Mouse (Mus musculus) forebrain, embryonic 11.5 days (tissue): ENCODE measurements around the gene Ip6k3. TPM values are rescaled to one million over a fixed set of nuclear protein-coding genes. Genes with fewer than 3 reads are reported as not detected.

ENCODE experiments used
- ATAC-seq: fragments of 200-750 bp; cut with Nextera tagmentation; replicated peaks from 2 replicates; pipeline ENCODE4 v1.8.0; 2017; ENCODE audit warnings: moderate TSS enrichment; ENCODE audit not compliant: low FRiP score
- DNase-seq: peaks from one replicate; pipeline ENCODE4 v3.0.0-alpha.2; 2017; ENCODE audit warnings: low spot score
- H3K27ac ChIP-seq: fragments of 300-500 bp; sonication (generic); 2 replicates; pipeline ENCODE4 v1.5.1; 2014; ENCODE audit warnings: low read depth, low read length
- H3K27me3 ChIP-seq: fragments of 300-500 bp; sonication (generic); 2 replicates; pipeline ENCODE4 v1.6.1; 2014; ENCODE audit warnings: mild to moderate bottlenecking, low read length, mixed read lengths; ENCODE audit not compliant: control insufficient read depth, insufficient read depth
- H3K36me3 ChIP-seq: fragments of 300-500 bp; sonication (generic); 2 replicates; pipeline ENCODE4 v1.6.1; 2014; ENCODE audit warnings: mild to moderate bottlenecking, low read length, moderate library complexity, mixed read lengths; ENCODE audit not compliant: control insufficient read depth, insufficient read depth
- H3K4me1 ChIP-seq: fragments of 300-500 bp; sonication (generic); replicated peaks from 2 replicates; pipeline ENCODE4 v1.6.1; 2014; ENCODE audit warnings: low read length, mixed read lengths; ENCODE audit not compliant: control insufficient read depth, insufficient read depth
- H3K4me2 ChIP-seq: fragments of 300-500 bp; sonication (generic); 2 replicates; pipeline ENCODE4 v1.6.1; 2014; ENCODE audit warnings: low read depth, mild to moderate bottlenecking, low read length, moderate library complexity, mixed read lengths; ENCODE audit not compliant: severe bottlenecking
- H3K4me3 ChIP-seq: fragments of 300-500 bp; sonication (generic); 2 replicates; pipeline ENCODE4 v1.5.1; 2014; ENCODE audit warnings: low read depth, low read length
- H3K9ac ChIP-seq: fragments of 300-500 bp; sonication (generic); 2 replicates; pipeline ENCODE4 v1.6.1; 2014; ENCODE audit warnings: low read length
- H3K9me3 ChIP-seq: fragments of 300-500 bp; sonication (generic); 2 replicates; pipeline ENCODE4 v1.6.1; 2016; ENCODE audit warnings: low read length, mixed read lengths; ENCODE audit not compliant: control insufficient read depth
- WGBS: fragments of 180-500 bp; shearing (Covaris S2); extraction: QIAGEN DNeasy Blood & Tissue Kit; methylation state at CpG from one replicate; pipeline ENCODE4 v1.1.7; 2014; 5-methylcytosine and 5-hydroxymethylcytosine counted together
- polyA plus RNA-seq: library from polyadenylated mRNA; unstranded; fragments of >200 nt; fragmentation: Nextera tagmentation; extraction: Ambion mirVana; gene quantifications from 2 replicates; pipeline ENCODE4 v1.2.1, GENCODE M21; 2014

The Ip6k3 gene
- polyA plus RNA-seq, 1 experiment from 2014 or later, result 0.08 TPM

GRCm38 (mm10) chr17:27201981-27202380, 34.4 kb upstream of the Ip6k3 start:
- 95% methylated on average over 2 of the region's 2 CpGs for WGBS
- no peaks in the 10 kb centered on the region for H3K27me3 ChIP-seq
- H3K36me3 ChIP-seq, result peaks cover 7% of the 10 kb centered on the region; the same call in 1 of the 2 replicates
- no peak overlapping the region for H3K9ac ChIP-seq
- ATAC-seq (no peak), DNase-seq (no peak)
- H3K4me1 ChIP-seq, result peaks cover 5% of the 10 kb centered on the region; the same call in 1 of the 2 replicates
- no peak overlapping the region for H3K4me3 ChIP-seq
- no peak overlapping the region for H3K27ac ChIP-seq
- H3K9me3 ChIP-seq, result no peaks in the 10 kb centered on the region
- H3K4me2 ChIP-seq, result no peak overlapping the region

GRCm38 (mm10) chr17:27200801-27201200, 33.2 kb upstream of the Ip6k3 start:
- no peak overlapping the region for H3K27ac ChIP-seq
- H3K4me2 ChIP-seq, result no peak overlapping the region
- no peaks in the 10 kb centered on the region for H3K27me3 ChIP-seq
- DNase-seq (no peak), ATAC-seq (no peak)
- peaks cover 7% of the 10 kb centered on the region; the same call in 1 of the 2 replicates for H3K36me3 ChIP-seq
- peaks cover 5% of the 10 kb centered on the region; the same call in 1 of the 2 replicates for H3K4me1 ChIP-seq
- no peak overlapping the region for H3K4me3 ChIP-seq
- no peaks in the 10 kb centered on the region for H3K9me3 ChIP-seq
- H3K9ac ChIP-seq, result no peak overlapping the region
- 93% methylated on average over 11 of the region's 11 CpGs for WGBS

- Histone ChIP-seq H3K27me3 (no peaks in the 10 kb centered on the region), H3K36me3 (peaks cover 10% of the 10 kb centered on the region; the same call in 1 of the 2 replicates), H3K9ac (no peak overlapping the region), H3K4me3 (no peak overlapping the region), H3K4me2 (no peak overlapping the region), H3K9me3 (no peaks in the 10 kb centered on the region), H3K27ac (no peak overlapping the region), H3K4me1 (peaks cover 4% of the 10 kb centered on the region; the same call in 1 of the 2 replicates)
- DNase-seq (no peak), ATAC-seq (no peak)
- 86% methylated on average over 7 of the region's 7 CpGs for WGBS
These were observed 32.3 kb upstream of the Ip6k3 start for GRCm38 (mm10) chr17:27199864-27200263.

GRCm38 (mm10) chr17:27199205-27199604, 31.6 kb upstream of the Ip6k3 start:
- ATAC-seq, result no peak
- 97% methylated on average over 9 of the region's 9 CpGs for WGBS
- Histone ChIP-seq H3K9ac (no peak overlapping the region), H3K4me2 (no peak overlapping the region), H3K36me3 (peaks cover 10% of the 10 kb centered on the region; the same call in 1 of the 2 replicates), H3K27ac (no peak overlapping the region), H3K4me3 (no peak overlapping the region), H3K4me1 (peaks cover 2% of the 10 kb centered on the region; the same call in 1 of the 2 replicates), H3K27me3 (no peaks in the 10 kb centered on the region), H3K9me3 (no peaks in the 10 kb centered on the region)
- DNase-seq, result no peak

GRCm38 (mm10) chr17:27196206-27196605, 28.6 kb upstream of the Ip6k3 start:
- ATAC-seq, result no peak
- Histone ChIP-seq H3K27ac (no peak overlapping the region), H3K4me2 (no peak overlapping the region)

GRCm38 (mm10) chr17:27194258-27195185, 26.9 kb upstream of the Ip6k3 start:
- DNase-seq (no peak), ATAC-seq (no peak)
- Histone ChIP-seq H3K27ac (no peak overlapping the region), H3K27me3 (no peaks in the 10 kb centered on the region), H3K4me1 (peaks cover 2% of the 10 kb centered on the region; the same call in 1 of the 2 replicates), H3K9me3 (no peaks in the 10 kb centered on the region), H3K4me3 (no peak overlapping the region), H3K36me3 (peaks cover 16% of the 10 kb centered on the region; the same call in 1 of the 2 replicates), H3K9ac (no peak overlapping the region), H3K4me2 (no peak overlapping the region)
- 51% methylated on average over 20 of the region's 20 CpGs for WGBS

More at GRCm38 (mm10) chr17:27196206-27196605, 28.6 kb upstream of the Ip6k3 start:
- DNase-seq, result no peak
- 74% methylated on average over 9 of the region's 9 CpGs for WGBS
- Histone ChIP-seq H3K9me3 (no peaks in the 10 kb centered on the region), H3K4me1 (no peaks in the 10 kb centered on the region), H3K9ac (no peak overlapping the region), H3K4me3 (no peak overlapping the region), H3K36me3 (peaks cover 17% of the 10 kb centered on the region; the same call in 1 of the 2 replicates), H3K27me3 (no peaks in the 10 kb centered on the region)

GRCm38 (mm10) chr17:27191804-27192203, 24.2 kb upstream of the Ip6k3 start:
- peaks cover 10% of the 10 kb centered on the region; the same call in 1 of the 2 replicates for H3K36me3 ChIP-seq
- H3K9me3 ChIP-seq, result no peaks in the 10 kb centered on the region
- H3K9ac ChIP-seq, result no peak overlapping the region
- no peak overlapping the region for H3K4me2 ChIP-seq
- no peaks in the 10 kb centered on the region for H3K27me3 ChIP-seq
- H3K4me1 ChIP-seq, result peaks cover 3% of the 10 kb centered on the region
- 94% methylated on average over 5 of the region's 5 CpGs for WGBS
- no peak overlapping the region for H3K4me3 ChIP-seq
- DNase-seq, result no peak
- no peak overlapping the region for H3K27ac ChIP-seq
- ATAC-seq, result no peak

- H3K27me3 ChIP-seq, result no peaks in the 10 kb centered on the region
- DNase-seq (no peak), ATAC-seq (no peak)
- H3K36me3 ChIP-seq, result peaks cover 10% of the 10 kb centered on the region; the same call in 1 of the 2 replicates
- H3K9ac ChIP-seq, result no peak overlapping the region
- no peaks in the 10 kb centered on the region for H3K9me3 ChIP-seq
- H3K4me2 ChIP-seq, result no peak overlapping the region
- H3K4me1 ChIP-seq, result peaks cover 3% of the 10 kb centered on the region
- no peak overlapping the region for H3K4me3 ChIP-seq
- H3K27ac ChIP-seq, result no peak overlapping the region
- WGBS, result 88% methylated on average over 6 of the region's 6 CpGs
These were observed 23.6 kb upstream of the Ip6k3 start for GRCm38 (mm10) chr17:27191189-27191588.
